Mouse (Mus musculus) kidney, embryonic 15.5 days (tissue): Measurements from ENCODE around the gene Cbr3. TPM values are rescaled to one million over a fixed set of nuclear protein-coding genes. Genes with fewer than 3 reads are reported as not detected.

Experiments used
- ATAC-seq: fragments of 200-750 bp; cut with Nextera tagmentation; replicated peaks from 2 replicates; pipeline ENCODE4 v1.8.0; 2017; ENCODE audit warnings: moderate TSS enrichment; ENCODE audit not compliant: low FRiP score
- H3K27ac ChIP-seq: fragments of 300-500 bp; sonication (generic); 2 replicates; pipeline ENCODE4 v1.5.1; 2015; ENCODE audit warnings: mild to moderate bottlenecking, inconsistent platforms
- H3K27me3 ChIP-seq: fragments of 300-500 bp; sonication (generic); 2 replicates; pipeline ENCODE4 v1.6.1; 2015; ENCODE audit warnings: inconsistent platforms
- H3K36me3 ChIP-seq: fragments of 300-500 bp; sonication (generic); 2 replicates; pipeline ENCODE4 v1.6.1; 2015; ENCODE audit warnings: inconsistent platforms
- H3K4me1 ChIP-seq: fragments of 300-500 bp; sonication (generic); 2 replicates; pipeline ENCODE4 v1.6.1; 2015; ENCODE audit warnings: inconsistent platforms
- H3K4me2 ChIP-seq: fragments of 300-500 bp; sonication (generic); 2 replicates; pipeline ENCODE4 v1.6.1; 2015; ENCODE audit warnings: moderate library complexity, mild to moderate bottlenecking, inconsistent platforms
- H3K4me3 ChIP-seq: fragments of 300-500 bp; sonication (generic); replicated peaks from 2 replicates; pipeline ENCODE4 v1.5.1; 2015; ENCODE audit warnings: mild to moderate bottlenecking, inconsistent platforms
- H3K9ac ChIP-seq: fragments of 300-500 bp; sonication (generic); 2 replicates; pipeline ENCODE4 v1.6.1; 2015; ENCODE audit warnings: mild to moderate bottlenecking, inconsistent platforms
- H3K9me3 ChIP-seq: fragments of 300-500 bp; sonication (generic); replicated peaks from 2 replicates; pipeline ENCODE4 v1.6.1; 2016; ENCODE audit warnings: inconsistent platforms
- WGBS: fragments of 180-500 bp; shearing (Covaris S2); methylation state at CpG from one replicate; pipeline ENCODE4 v1.1.7; 2015; ENCODE audit warnings: mixed read lengths; 5-methylcytosine and 5-hydroxymethylcytosine counted together
- polyA plus RNA-seq: library from polyadenylated mRNA; unstranded; fragments of >200 nt; fragmentation: Nextera tagmentation; extraction: Ambion mirVana; gene quantifications from 2 replicates; pipeline ENCODE4 v1.2.1, GENCODE M21; 2015

Gene Cbr3
- polyA plus RNA-seq, 1 experiment from 2014 or later, result 4.8 TPM

GRCm38 (mm10) chr16:93712189-93712885 is 29.3 kb downstream of the Cbr3 start:
- peak overlapping the region; percentile 82 for H3K9ac ChIP-seq
- peaks cover 8% of the 10 kb centered on the region for H3K27me3 ChIP-seq
- WGBS, result 9% methylated on average over 31 of the region's 31 CpGs
- peak overlapping the region; percentile 85 for H3K4me3 ChIP-seq
- no peaks in the 10 kb centered on the region for H3K36me3 ChIP-seq
- peak overlapping the region; percentile 49; the same call in 1 of the 2 replicates for H3K27ac ChIP-seq
- peaks cover 16% of the 10 kb centered on the region for H3K4me1 ChIP-seq
- H3K4me2 ChIP-seq, result peak overlapping the region; percentile 98
- ATAC-seq, result peak; percentile 37; the same call in 1 of the 2 replicates
- H3K9me3 ChIP-seq, result no peaks in the 10 kb centered on the region

GRCm38 (mm10) chr16:93712966-93713365 is 30.0 kb downstream of the Cbr3 start:
- Histone ChIP-seq H3K36me3 (no peaks in the 10 kb centered on the region), H3K4me1 (peaks cover 16% of the 10 kb centered on the region), H3K4me2 (peak overlapping the region; percentile 98), H3K9me3 (no peaks in the 10 kb centered on the region), H3K9ac (no peak overlapping the region), H3K27ac (no peak overlapping the region), H3K27me3 (peaks cover 8% of the 10 kb centered on the region), H3K4me3 (peak overlapping the region; percentile 85)
- WGBS, result 77% methylated on average over 7 of the region's 7 CpGs
- no peak for ATAC-seq

GRCm38 (mm10) chr16:93714426-93714825 is 31.4 kb downstream of the Cbr3 start:
- WGBS, result 34% methylated on average over 5 of the region's 5 CpGs
- no peak overlapping the region for H3K4me2 ChIP-seq
- no peaks in the 10 kb centered on the region for H3K36me3 ChIP-seq
- no peak overlapping the region for H3K27ac ChIP-seq
- ATAC-seq, result no peak
- H3K27me3 ChIP-seq, result peaks cover 8% of the 10 kb centered on the region; the same call in 1 of the 2 replicates
- no peaks in the 10 kb centered on the region for H3K9me3 ChIP-seq
- no peak overlapping the region for H3K4me3 ChIP-seq
- no peak overlapping the region for H3K9ac ChIP-seq
- H3K4me1 ChIP-seq, result peaks cover 16% of the 10 kb centered on the region

GRCm38 (mm10) chr16:93715826-93716225 is 32.8 kb downstream of the Cbr3 start:
- H3K4me3 ChIP-seq, result no peak overlapping the region
- ATAC-seq, result no peak
- no peak overlapping the region for H3K4me2 ChIP-seq
- no peaks in the 10 kb centered on the region for H3K36me3 ChIP-seq
- no peak overlapping the region for H3K9ac ChIP-seq
- no peak overlapping the region for H3K27ac ChIP-seq
- peaks cover 16% of the 10 kb centered on the region for H3K4me1 ChIP-seq
- H3K27me3 ChIP-seq, result peaks cover 8% of the 10 kb centered on the region; the same call in 1 of the 2 replicates
- WGBS, result 87% methylated on average over 6 of the region's 6 CpGs
- no peaks in the 10 kb centered on the region for H3K9me3 ChIP-seq

GRCm38 (mm10) chr16:93717299-93717703 is 34.3 kb downstream of the Cbr3 start:
- WGBS, result 39% methylated on average over 5 of the region's 5 CpGs
- H3K36me3 ChIP-seq, result no peaks in the 10 kb centered on the region
- H3K9ac ChIP-seq, result no peak overlapping the region
- no peaks in the 10 kb centered on the region for H3K9me3 ChIP-seq
- ATAC-seq, result no peak
- H3K27ac ChIP-seq, result no peak overlapping the region
- H3K4me2 ChIP-seq, result no peak overlapping the region
- H3K4me3 ChIP-seq, result no peak overlapping the region
- H3K27me3 ChIP-seq, result peaks cover 8% of the 10 kb centered on the region; the same call in 1 of the 2 replicates
- H3K4me1 ChIP-seq, result peaks cover 14% of the 10 kb centered on the region

- ATAC-seq, result no peak
- H3K36me3 ChIP-seq, result no peaks in the 10 kb centered on the region
- H3K4me1 ChIP-seq, result no peaks in the 10 kb centered on the region
- H3K9me3 ChIP-seq, result no peaks in the 10 kb centered on the region
- no peak overlapping the region for H3K9ac ChIP-seq
- H3K4me3 ChIP-seq, result no peak overlapping the region
- no peaks in the 10 kb centered on the region for H3K27me3 ChIP-seq
- WGBS, result 79% methylated on average over 5 of the region's 5 CpGs
- no peak overlapping the region for H3K4me2 ChIP-seq
- no peak overlapping the region for H3K27ac ChIP-seq
Measured at GRCm38 (mm10) chr16:93721771-93722170, 38.8 kb downstream of the Cbr3 start.

GRCm38 (mm10) chr16:93722476-93722875 is 39.5 kb downstream of the Cbr3 start:
- Histone ChIP-seq H3K9ac (no peak overlapping the region), H3K9me3 (no peaks in the 10 kb centered on the region), H3K4me2 (no peak overlapping the region), H3K27me3 (no peaks in the 10 kb centered on the region), H3K4me1 (no peaks in the 10 kb centered on the region), H3K36me3 (no peaks in the 10 kb centered on the region), H3K27ac (no peak overlapping the region), H3K4me3 (no peak overlapping the region)
- 73% methylated on average over 2 of the region's 2 CpGs for WGBS
- no peak for ATAC-seq

GRCm38 (mm10) chr16:93725417-93726144 is 42.6 kb downstream of the Cbr3 start:
- H3K9ac ChIP-seq, result no peak overlapping the region
- no peaks in the 10 kb centered on the region for H3K36me3 ChIP-seq
- no peak overlapping the region for H3K4me2 ChIP-seq
- ATAC-seq, result no peak
- no peaks in the 10 kb centered on the region for H3K27me3 ChIP-seq
- H3K4me3 ChIP-seq, result no peak overlapping the region
- no peak overlapping the region for H3K27ac ChIP-seq
- H3K4me1 ChIP-seq, result peaks cover 11% of the 10 kb centered on the region
- H3K9me3 ChIP-seq, result no peaks in the 10 kb centered on the region
- 54% methylated on average over 8 of the region's 8 CpGs for WGBS

GRCm38 (mm10) chr16:93726186-93726585 is 43.2 kb downstream of the Cbr3 start:
- 85% methylated on average over 4 of the region's 4 CpGs for WGBS
- Histone ChIP-seq H3K4me3 (no peak overlapping the region), H3K9me3 (no peaks in the 10 kb centered on the region), H3K4me1 (peaks cover 11% of the 10 kb centered on the region), H3K9ac (no peak overlapping the region), H3K27ac (no peak overlapping the region), H3K36me3 (no peaks in the 10 kb centered on the region), H3K4me2 (no peak overlapping the region), H3K27me3 (no peaks in the 10 kb centered on the region)
- no peak for ATAC-seq

- no peaks in the 10 kb centered on the region for H3K9me3 ChIP-seq
- H3K4me1 ChIP-seq, result peaks cover 15% of the 10 kb centered on the region
- 62% methylated on average over 9 of the region's 9 CpGs for WGBS
- H3K36me3 ChIP-seq, result no peaks in the 10 kb centered on the region
- no peak for ATAC-seq
- H3K27me3 ChIP-seq, result no peaks in the 10 kb centered on the region
- H3K9ac ChIP-seq, result no peak overlapping the region
- no peak overlapping the region for H3K4me2 ChIP-seq
- H3K4me3 ChIP-seq, result no peak overlapping the region
- H3K27ac ChIP-seq, result no peak overlapping the region
Measured at GRCm38 (mm10) chr16:93728676-93729075, 45.7 kb downstream of the Cbr3 start.

- peaks cover 25% of the 10 kb centered on the region for H3K4me1 ChIP-seq
- H3K27ac ChIP-seq, result no peak overlapping the region
- no peaks in the 10 kb centered on the region for H3K9me3 ChIP-seq
- H3K4me3 ChIP-seq, result no peak overlapping the region
- 78% methylated on average over 23 of the region's 23 CpGs for WGBS
- H3K27me3 ChIP-seq, result no peaks in the 10 kb centered on the region
- no peak for ATAC-seq
- H3K36me3 ChIP-seq, result no peaks in the 10 kb centered on the region
- no peak overlapping the region for H3K9ac ChIP-seq
- H3K4me2 ChIP-seq, result no peak overlapping the region
Measured at GRCm38 (mm10) chr16:93729801-93730721, 47.0 kb downstream of the Cbr3 start.

GRCm38 (mm10) chr16:93731310-93731709 is 48.3 kb downstream of the Cbr3 start:
- Histone ChIP-seq H3K4me3 (no peak overlapping the region), H3K36me3 (no peaks in the 10 kb centered on the region), H3K4me2 (no peak overlapping the region), H3K27ac (no peak overlapping the region), H3K4me1 (peaks cover 25% of the 10 kb centered on the region), H3K9ac (no peak overlapping the region), H3K9me3 (no peaks in the 10 kb centered on the region), H3K27me3 (no peaks in the 10 kb centered on the region)
- no peak for ATAC-seq
- whole genome bisulfite sequencing, result 86% methylated on average over 8 of the region's 8 CpGs
